Mouse (Mus musculus) large intestine, adult 2 months (tissue): ENCODE results near the gene Abi3. TPM values are rescaled to one million over a fixed set of nuclear protein-coding genes. Genes with fewer than 3 reads are reported as not detected.

Source experiments
- DNase-seq: peaks from one replicate; pipeline ENCODE4 v3.0.0-alpha.2; 2012; ENCODE audit warnings: low read depth, low spot score
- WGBS: fragments of 180-500 bp; shearing (Covaris S2); methylation state at CpG from one replicate; pipeline ENCODE4 v1.1.7; 2018; 5-methylcytosine and 5-hydroxymethylcytosine counted together
- polyA plus RNA-seq: library from polyadenylated mRNA; depleted of rRNA; stranded (reverse); fragments of >200 nt; gene quantifications from 2 replicates; pipeline ENCODE4 v1.2.3, GENCODE M21; 2012; rRNA removed

Abi3 gene
- polyA plus RNA-seq, 1 experiment = 37.9 TPM

DNA sequence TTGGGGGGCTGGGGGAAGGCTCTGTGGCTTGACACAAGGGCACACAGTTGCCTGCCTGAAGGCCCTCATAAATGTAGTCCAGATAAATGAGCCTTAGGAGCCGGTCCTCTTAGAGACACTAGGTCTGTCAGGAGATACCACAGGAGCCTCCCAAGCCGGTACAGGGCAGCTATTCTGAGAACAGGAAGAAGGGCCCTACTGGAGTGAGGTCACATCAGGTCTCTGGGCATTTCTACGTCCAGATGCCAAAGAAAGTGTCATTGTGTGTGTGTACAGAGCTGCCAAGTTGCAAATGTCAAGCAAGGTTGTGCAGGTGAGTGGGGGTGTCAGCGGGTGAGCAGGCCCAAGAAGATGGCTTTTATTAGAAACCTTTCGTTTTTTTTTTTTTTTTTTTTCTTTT, 46.7 kb downstream of the Abi3 start:
- WGBS = 67% methylated on average over 5 of the region's 5 CpGs
- DNase-seq = no peak

DNA sequence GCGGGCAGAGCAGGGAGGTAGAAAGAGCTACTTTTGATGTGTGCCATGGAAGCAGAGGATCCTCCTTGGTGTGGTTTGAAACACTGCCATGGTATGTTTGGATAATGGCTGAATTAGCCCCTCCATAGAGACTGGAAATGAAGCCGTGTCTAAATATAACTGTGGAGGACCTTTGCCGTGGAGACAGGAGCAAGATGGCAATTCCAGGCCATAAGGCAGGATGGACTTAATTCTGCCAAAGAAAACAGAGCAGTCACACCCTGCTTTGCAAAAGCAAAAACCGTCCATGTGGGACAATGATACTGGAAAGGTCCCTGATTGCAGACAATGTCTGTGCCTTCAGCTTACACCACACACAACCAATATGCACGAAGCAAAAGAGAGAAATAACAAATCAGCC, 48.1 kb downstream of the Abi3 start:
- WGBS = 46% methylated on average over 5 of the region's 5 CpGs
- no peak for DNase-seq

DNA sequence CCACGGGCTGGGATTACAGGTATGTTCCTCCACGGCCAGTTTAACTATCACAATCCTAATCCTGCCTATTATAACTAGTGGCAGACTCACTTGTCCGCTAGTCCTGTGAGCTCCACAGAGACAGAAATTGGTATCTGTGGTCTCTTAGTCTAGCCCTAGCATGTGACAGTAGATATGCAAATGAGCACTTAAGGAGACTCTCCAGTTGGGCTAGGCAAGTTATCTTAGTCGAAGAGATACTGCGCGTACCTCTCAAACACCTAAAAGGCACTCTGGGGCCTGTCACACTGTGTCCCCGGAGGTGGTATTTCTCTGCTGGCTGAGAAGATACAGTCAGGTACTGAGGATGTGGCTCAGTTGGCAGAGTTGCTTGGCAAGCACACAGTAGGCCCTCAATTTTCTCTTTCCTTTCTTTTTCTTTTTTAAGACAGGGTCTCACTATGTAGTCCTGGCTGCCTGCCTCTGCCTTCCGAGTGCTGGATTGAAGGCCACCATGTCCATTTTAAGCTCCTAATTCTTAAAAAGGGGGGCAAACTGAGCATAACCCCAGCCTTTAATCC, 49.2 kb downstream of the Abi3 start:
- WGBS = 95% methylated on average over 8 of the region's 8 CpGs
- DNase-seq = no peak

DNA sequence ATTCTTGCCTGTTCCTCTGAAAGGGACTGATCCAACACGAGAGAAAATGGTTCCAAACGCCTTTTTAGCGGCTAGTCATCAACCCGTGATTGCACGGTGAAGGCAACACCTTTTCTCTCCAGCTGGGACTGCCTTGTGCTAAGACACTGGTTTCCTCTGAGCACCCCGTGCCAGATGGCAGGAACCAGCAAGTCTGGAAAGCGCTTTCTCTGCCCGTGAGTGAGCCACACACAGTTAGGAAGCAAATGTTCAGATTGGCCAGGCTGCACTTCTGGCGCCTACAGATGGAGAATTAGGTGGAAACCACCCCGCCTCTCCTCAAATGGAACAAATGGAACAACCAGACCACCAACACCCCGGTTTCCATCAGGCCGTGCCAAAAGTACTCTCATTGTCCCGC, 50.5 kb downstream of the Abi3 start:
- no peak for DNase-seq
- 82% methylated on average over 13 of the region's 13 CpGs for WGBS

DNA sequence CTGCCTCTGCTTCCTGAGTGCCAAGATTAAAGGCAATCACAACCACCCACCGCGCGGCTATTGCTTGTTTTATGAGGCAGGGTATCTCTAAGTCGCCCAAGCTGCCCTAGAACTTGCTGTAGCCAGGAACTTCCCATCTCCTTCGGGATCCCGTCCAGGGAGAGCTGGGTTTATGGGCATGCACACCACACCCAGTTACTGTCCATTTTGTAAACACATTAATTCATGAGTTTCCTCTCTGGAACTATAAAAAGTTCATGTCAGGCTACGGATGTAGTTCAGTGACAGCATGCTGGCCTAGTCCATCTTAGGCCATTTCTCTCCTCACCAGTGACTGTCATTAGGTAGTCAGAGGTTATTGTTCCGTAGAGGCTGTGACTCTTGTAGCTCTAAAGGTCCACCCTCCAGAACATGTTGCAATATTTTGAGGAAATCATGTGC, 52.8 kb downstream of the Abi3 start:
- WGBS = 20% methylated on average over 8 of the region's 8 CpGs
- DNase-seq = peak; percentile 74

DNA sequence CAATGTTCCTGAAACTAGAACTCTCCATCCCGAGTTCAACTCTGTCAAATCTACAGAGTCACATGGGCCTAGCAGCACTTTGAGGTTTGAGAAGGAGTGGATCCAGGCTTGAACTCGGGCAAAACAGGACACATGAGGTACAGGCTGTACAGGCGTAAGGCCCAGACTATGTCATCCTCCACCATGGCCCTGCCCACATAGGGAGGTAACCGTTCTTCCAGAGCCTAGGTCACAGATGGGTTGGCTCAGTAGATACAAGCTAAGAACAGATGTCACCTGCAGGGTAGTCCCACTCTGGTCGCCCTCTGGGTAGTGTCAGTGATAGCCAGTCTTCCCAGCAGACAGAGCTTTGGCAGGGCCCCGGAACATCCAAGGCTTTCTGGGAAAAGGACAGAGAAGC, 55.8 kb downstream of the Abi3 start:
- WGBS = 90% methylated on average over 6 of the region's 6 CpGs
- DNase-seq = no peak

DNA sequence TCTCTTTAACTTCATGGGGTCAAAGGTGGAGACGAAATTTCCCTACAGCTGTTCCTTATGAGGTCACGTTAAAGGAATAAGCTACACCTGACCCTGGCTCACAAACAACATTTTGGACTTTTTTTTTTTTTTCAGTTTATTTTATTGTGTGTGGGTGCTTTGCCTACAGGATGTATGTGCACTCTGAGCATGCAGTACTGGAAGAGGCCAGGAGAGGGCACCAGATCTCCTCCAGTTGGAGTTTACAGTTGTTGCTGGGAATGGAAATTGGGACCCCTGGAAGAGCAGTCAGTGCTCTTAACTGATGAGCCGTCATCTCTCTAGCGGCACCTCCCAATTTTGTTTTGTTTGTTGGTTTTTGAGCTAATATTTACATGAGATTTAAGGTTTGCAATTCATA, 56.6 kb downstream of the Abi3 start:
- no peak for DNase-seq
- WGBS = 82% methylated on average over 4 of the region's 4 CpGs

DNA sequence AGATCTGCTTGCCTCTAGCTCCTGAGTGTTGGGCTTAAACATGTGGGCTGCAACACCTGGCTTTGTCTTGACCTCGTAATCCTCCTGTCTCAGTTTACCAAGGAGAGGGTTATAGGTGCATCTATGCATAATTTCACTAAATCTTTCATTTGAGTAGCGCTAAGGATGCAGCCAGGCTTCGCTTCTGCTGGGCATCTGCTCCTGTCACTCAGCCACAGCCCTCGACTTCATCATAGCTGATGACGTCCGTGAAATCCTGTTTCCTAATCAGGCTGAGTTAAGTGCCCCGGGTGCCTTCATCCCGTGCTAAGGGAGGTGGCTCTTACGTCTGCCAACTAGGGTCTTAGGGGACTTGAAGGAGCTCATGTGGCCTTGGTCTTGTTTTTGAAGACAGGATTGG, 58.3 kb downstream of the Abi3 start:
- 86% methylated on average over 9 of the region's 9 CpGs for WGBS
- DNase-seq = no peak

DNA sequence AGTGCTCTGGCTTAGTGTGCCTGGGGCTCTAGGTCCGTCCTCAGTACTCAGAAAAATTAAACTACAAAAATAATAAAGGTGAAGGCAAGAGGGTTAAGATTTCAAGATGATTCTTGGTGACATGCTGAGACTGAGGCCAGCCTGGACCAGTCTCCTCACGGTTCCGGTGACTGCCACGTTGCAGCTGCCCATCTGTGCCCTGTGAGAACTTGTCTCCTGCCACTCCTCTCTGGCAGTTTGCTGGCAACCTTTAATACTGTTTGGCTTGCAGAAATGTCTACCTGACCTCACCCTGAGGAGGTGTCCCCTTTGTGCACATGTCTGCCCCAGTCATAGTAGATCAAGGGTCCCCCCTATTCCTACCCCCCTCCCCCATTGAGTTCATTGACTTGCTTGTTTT, 58.8 kb downstream of the Abi3 start:
- DNase-seq = no peak
- WGBS = 58% methylated on average over 4 of the region's 4 CpGs

DNA sequence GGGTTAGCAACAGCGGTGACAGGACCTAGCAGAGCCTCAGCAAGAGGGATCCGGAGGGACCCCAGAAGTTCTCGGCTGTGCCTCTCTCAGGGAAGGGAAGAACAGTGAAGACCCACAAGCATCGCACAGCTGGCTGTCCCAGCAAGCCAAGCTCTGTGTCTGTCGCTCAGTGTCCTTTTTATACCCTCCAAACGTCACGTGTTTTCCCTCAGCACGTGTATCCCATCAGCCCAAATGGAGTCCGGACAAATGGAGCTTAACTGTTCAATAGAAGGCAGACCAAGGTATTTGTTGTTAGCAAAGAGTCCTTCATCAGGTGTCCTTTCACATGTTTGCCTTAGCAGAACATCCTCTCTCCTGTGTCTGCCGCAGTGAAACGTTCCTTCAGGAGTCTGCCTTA, 60.7 kb downstream of the Abi3 start:
- no peak for DNase-seq
- WGBS = 90% methylated on average over 11 of the region's 11 CpGs

DNA sequence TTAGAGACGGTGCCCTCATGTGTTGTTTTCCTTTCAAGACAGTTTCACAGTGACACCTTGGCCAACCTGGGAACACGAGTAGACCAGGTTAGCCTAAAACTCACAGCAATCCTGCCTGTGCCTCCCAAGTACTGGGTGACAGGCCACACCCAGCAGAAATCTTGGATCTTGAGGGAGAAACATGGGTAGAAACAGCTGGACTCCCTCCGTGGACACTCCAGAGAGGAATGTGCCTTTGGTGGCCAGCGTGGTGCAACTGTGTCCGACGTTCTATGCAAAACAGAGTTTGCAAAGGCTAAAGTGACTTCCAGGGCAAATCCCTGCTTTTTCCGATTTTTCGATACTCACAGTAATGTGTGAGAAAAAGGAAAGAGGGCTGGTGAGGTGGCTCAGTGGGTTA, 61.8 kb downstream of the Abi3 start:
- DNase-seq = no peak

More for the DNA sequence above, 61.8 kb downstream of the Abi3 start:
- 90% methylated on average over 8 of the region's 8 CpGs for WGBS

Other genes with a start within 250 kb of the Abi3 start
- 135 and 148 TPM in 2 replicates for gene Phb, start 175.5 kb downstream of the Abi3 start, polyA plus RNA-seq
- gene Zfp652, start 129.8 kb downstream of the Abi3 start, polyA plus RNA-seq = 11.6 and 16.5 TPM in 2 replicates
- gene B130006D01Rik, start 118.9 kb downstream of the Abi3 start, polyA plus RNA-seq = 0.02 and 0.05 TPM in 2 replicates
- gene Phospho1, start 18.0 kb downstream of the Abi3 start, polyA plus RNA-seq = 38.7 and 59.5 TPM in 2 replicates
- gene Gngt2, start 5.3 kb downstream of the Abi3 start, polyA plus RNA-seq = 11.5 and 13.2 TPM in 2 replicates
- gene B4galnt2, start 72.4 kb upstream of the Abi3 start, polyA plus RNA-seq = 135 and 254 TPM in 2 replicates
- not detected in 2 replicates for gene Igf2bp1, start 163.5 kb upstream of the Abi3 start, polyA plus RNA-seq
- gene Gip, start 182.1 kb upstream of the Abi3 start, polyA plus RNA-seq = 13.0 and 48.1 TPM in 2 replicates
- gene Snf8, start 192.4 kb upstream of the Abi3 start, polyA plus RNA-seq = 45.5 and 45.6 TPM in 2 replicates
- 41.3 and 41.4 TPM in 2 replicates for gene Ube2z, start 222.9 kb upstream of the Abi3 start, polyA plus RNA-seq
- gene Atp5g1, start 233.2 kb upstream of the Abi3 start, polyA plus RNA-seq = 1,161 and 1,322 TPM in 2 replicates